Mouse (Mus musculus) forebrain, embryonic 14.5 days (tissue): ENCODE data around the gene H2-Ob. TPM values are rescaled to one million over a fixed set of nuclear protein-coding genes. Genes with fewer than 3 reads are reported as not detected.
A peak's percentile ranks its signal among the peaks of the same experiment; 100 is the strongest.

Source experiments
- ATAC-seq: fragments of 200-750 bp; cut with Nextera tagmentation; 2 replicates; pipeline ENCODE4 v1.8.0; 2017; ENCODE audit warnings: mild to moderate bottlenecking, moderate library complexity
- DNase-seq: peaks from one replicate; pipeline ENCODE4 v3.0.0-alpha.2; 2015; ENCODE audit warnings: low spot score
- H3K27ac ChIP-seq: fragments of 300-500 bp; sonication (generic); 2 replicates; pipeline ENCODE4 v1.5.1; 2014; ENCODE audit warnings: low read depth, mild to moderate bottlenecking, control low read depth, low read length, moderate library complexity
- H3K27me3 ChIP-seq: fragments of 300-500 bp; sonication (generic); replicated peaks from 2 replicates; pipeline ENCODE4 v1.6.1; 2014; ENCODE audit warnings: low read length, control low read depth, mixed read lengths; ENCODE audit not compliant: control insufficient read depth, insufficient read depth
- H3K36me3 ChIP-seq: fragments of 300-500 bp; sonication (generic); 2 replicates; pipeline ENCODE4 v1.6.1; 2014; ENCODE audit warnings: low read length, control low read depth; ENCODE audit not compliant: control insufficient read depth, insufficient read depth
- H3K4me1 ChIP-seq: fragments of 300-500 bp; sonication (generic); 2 replicates; pipeline ENCODE4 v1.6.1; 2014; ENCODE audit warnings: antibody characterized with exemption, low read length, control low read depth; ENCODE audit not compliant: control insufficient read depth, insufficient read depth
- H3K4me2 ChIP-seq: fragments of 300-500 bp; sonication (generic); 2 replicates; pipeline ENCODE4 v1.6.1; 2014; ENCODE audit warnings: mild to moderate bottlenecking, control low read depth, low read length
- H3K4me3 ChIP-seq: fragments of 300-500 bp; sonication (generic); 2 replicates; pipeline ENCODE4 v1.5.1; 2014; ENCODE audit warnings: low read depth, low read length, control low read depth
- H3K9ac ChIP-seq: fragments of 300-500 bp; sonication (generic); 2 replicates; pipeline ENCODE4 v1.6.1; 2014; ENCODE audit warnings: mild to moderate bottlenecking, low read length, control low read depth, moderate library complexity
- H3K9me3 ChIP-seq: fragments of 300-500 bp; sonication (generic); replicated peaks from 2 replicates; pipeline ENCODE4 v1.6.1; 2016; ENCODE audit warnings: low read length, control low read depth, mixed read lengths; ENCODE audit not compliant: control insufficient read depth
- WGBS: fragments of 180-500 bp; shearing (Covaris S2); extraction: QIAGEN DNeasy Blood & Tissue Kit; methylation state at CpG from one replicate; pipeline ENCODE4 v1.1.7; 2014; 5-methylcytosine and 5-hydroxymethylcytosine counted together
- polyA plus RNA-seq: library from polyadenylated mRNA; unstranded; fragments of >200 nt; fragmentation: Nextera tagmentation; extraction: Ambion mirVana; gene quantifications from 2 replicates; pipeline ENCODE4 v1.2.1, GENCODE M21; 2014

Gene H2-Ob
- polyA plus RNA-seq, 1 experiment from 2014 or later = 0.18 TPM

- Histone ChIP-seq H3K9me3 (no peaks in the 10 kb centered on the region), H3K4me3 (peak overlapping the region; percentile 21; the same call in 1 of the 2 replicates), H3K9ac (no peak overlapping the region), H3K4me2 (peak overlapping the region; percentile 52), H3K27ac (no peak overlapping the region), H3K4me1 (no peaks in the 10 kb centered on the region), H3K36me3 (no peaks in the 10 kb centered on the region), H3K27me3 (peaks cover 44% of the 10 kb centered on the region)
- 7% methylated on average over 11 of the region's 11 CpGs for WGBS
- DNase-seq (no peak), ATAC-seq (no peak)
Observed at GRCm38 (mm10) chr17:34198521-34198912, 40.2 kb upstream of the H2-Ob start.

- 61% methylated on average over 12 of the region's 12 CpGs for WGBS
- H3K4me3 ChIP-seq = no peak overlapping the region
- peaks cover 39% of the 10 kb centered on the region for H3K27me3 ChIP-seq
Observed at GRCm38 (mm10) chr17:34199050-34199619, 39.6 kb upstream of the H2-Ob start.

GRCm38 (mm10) chr17:34200047-34200446 lies 38.7 kb upstream of the H2-Ob start:
- Histone ChIP-seq H3K4me1 (no peaks in the 10 kb centered on the region), H3K4me2 (no peak overlapping the region), H3K27me3 (peaks cover 37% of the 10 kb centered on the region), H3K27ac (no peak overlapping the region), H3K9ac (no peak overlapping the region), H3K36me3 (no peaks in the 10 kb centered on the region), H3K4me3 (no peak overlapping the region), H3K9me3 (no peaks in the 10 kb centered on the region)
- WGBS = 86% methylated on average over 10 of the region's 10 CpGs
- DNase-seq (no peak), ATAC-seq (no peak)

More at GRCm38 (mm10) chr17:34199050-34199619, 39.6 kb upstream of the H2-Ob start:
- no peak for ATAC-seq
- Histone ChIP-seq H3K9me3 (no peaks in the 10 kb centered on the region), H3K9ac (no peak overlapping the region), H3K36me3 (no peaks in the 10 kb centered on the region), H3K27ac (no peak overlapping the region), H3K4me1 (no peaks in the 10 kb centered on the region), H3K4me2 (no peak overlapping the region)
- no peak for DNase-seq

GRCm38 (mm10) chr17:34200772-34201505 lies 37.8 kb upstream of the H2-Ob start:
- ATAC-seq (no peak), DNase-seq (no peak)
- 86% methylated on average over 16 of the region's 16 CpGs for WGBS
- H3K9me3 ChIP-seq = no peaks in the 10 kb centered on the region
- no peak overlapping the region for H3K9ac ChIP-seq
- H3K27ac ChIP-seq = no peak overlapping the region
- H3K27me3 ChIP-seq = peaks cover 42% of the 10 kb centered on the region
- H3K4me2 ChIP-seq = no peak overlapping the region
- H3K4me3 ChIP-seq = no peak overlapping the region
- no peaks in the 10 kb centered on the region for H3K36me3 ChIP-seq
- H3K4me1 ChIP-seq = no peaks in the 10 kb centered on the region

GRCm38 (mm10) chr17:34201506-34202055 lies 37.1 kb upstream of the H2-Ob start:
- H3K27me3 ChIP-seq = peaks cover 40% of the 10 kb centered on the region
- ATAC-seq = no peak

GRCm38 (mm10) chr17:34202760-34203442 lies 35.8 kb upstream of the H2-Ob start:
- ATAC-seq (no peak), DNase-seq (no peak)
- no peaks in the 10 kb centered on the region for H3K4me1 ChIP-seq
- H3K4me3 ChIP-seq = no peak overlapping the region
- WGBS = 90% methylated on average over 4 of the region's 4 CpGs
- H3K27ac ChIP-seq = no peak overlapping the region
- peaks cover 32% of the 10 kb centered on the region for H3K27me3 ChIP-seq
- no peak overlapping the region for H3K9ac ChIP-seq
- H3K36me3 ChIP-seq = no peaks in the 10 kb centered on the region
- no peaks in the 10 kb centered on the region for H3K9me3 ChIP-seq
- no peak overlapping the region for H3K4me2 ChIP-seq

More at GRCm38 (mm10) chr17:34201506-34202055, 37.1 kb upstream of the H2-Ob start:
- Histone ChIP-seq H3K36me3 (no peaks in the 10 kb centered on the region), H3K4me2 (no peak overlapping the region), H3K9ac (no peak overlapping the region), H3K4me3 (no peak overlapping the region), H3K27ac (no peak overlapping the region), H3K9me3 (no peaks in the 10 kb centered on the region), H3K4me1 (no peaks in the 10 kb centered on the region)
- no peak for DNase-seq
- 76% methylated on average over 7 of the region's 7 CpGs for WGBS

GRCm38 (mm10) chr17:34203444-34203843 lies 35.3 kb upstream of the H2-Ob start, which contains the start of gene Tap2:
Gene Tap2 (plus strand): TSS chr17:34203527.
- no peaks in the 10 kb centered on the region for H3K9me3 ChIP-seq
- peak within 1 kb of the TSS; percentile 56 for H3K4me3 ChIP-seq
- ATAC-seq (no peak), DNase-seq (no peak)
- H3K9ac ChIP-seq = peak within 1 kb of the TSS; percentile 69
- H3K4me2 ChIP-seq = peak within 1 kb of the TSS; percentile 83
- H3K36me3 ChIP-seq = no peaks in the 10 kb centered on the region
- 62% methylated on average over 5 of the region's 5 CpGs for WGBS
- H3K4me1 ChIP-seq = no peaks in the 10 kb centered on the region
- no peak within 1 kb of the TSS for H3K27ac ChIP-seq
- H3K27me3 ChIP-seq = peaks cover 27% of the 10 kb centered on the region

GRCm38 (mm10) chr17:34204303-34205010 lies 34.2 kb upstream of the H2-Ob start:
- Histone ChIP-seq H3K4me1 (no peaks in the 10 kb centered on the region), H3K9me3 (no peaks in the 10 kb centered on the region), H3K27ac (no peak overlapping the region), H3K36me3 (no peaks in the 10 kb centered on the region), H3K4me3 (peak overlapping the region; percentile 56), H3K9ac (peak overlapping the region; percentile 69), H3K27me3 (peaks cover 18% of the 10 kb centered on the region), H3K4me2 (peak overlapping the region; percentile 83)
- WGBS = under 1% methylated on average over 43 of the region's 44 CpGs
- DNase-seq = peak; percentile 78
- ATAC-seq = peak; percentile 72
